Mouse (Mus musculus) right cerebral cortex, postnatal 10 days (tissue): ENCODE data around the gene Lgmn.

Source experiments
- DNase-seq, 2 experiments: peaks; one replicate each; pipeline ENCODE4 v3.0.0; 2021; ENCODE audit warnings: low spot score in 2 of 2

Gene Lgmn

GRCm38 (mm10) chr12:102439632-102440023 lies at the start of gene Lgmn:
Lgmn (minus strand) TSS chr12:102439813.
- DNase-seq, result peak; percentile 99

- DNase-seq, result no peak
Measured at GRCm38 (mm10) chr12:102484946-102485345, 45.3 kb upstream of the Lgmn start.

- no peak for DNase-seq
Measured at GRCm38 (mm10) chr12:102480481-102480880, 40.9 kb upstream of the Lgmn start.

GRCm38 (mm10) chr12:102474411-102474810 lies 34.8 kb upstream of the Lgmn start:
- DNase-seq, result no peak

GRCm38 (mm10) chr12:102468894-102469764 lies 29.5 kb upstream of the Lgmn start, which contains the start of gene Golga5:
Golga5 (plus strand) TSS chr12:102469135.
- DNase-seq, result peak; percentile 97

GRCm38 (mm10) chr12:102468136-102468535 lies 28.5 kb upstream of the Lgmn start:
- DNase-seq, result peak in 1 of 2 experiments; percentile 33

GRCm38 (mm10) chr12:102464650-102465049 lies 25.0 kb upstream of the Lgmn start:
- no peak for DNase-seq

- DNase-seq, result no peak
Measured at GRCm38 (mm10) chr12:102461177-102461576, 21.6 kb upstream of the Lgmn start.

GRCm38 (mm10) chr12:102460014-102460413 lies 20.4 kb upstream of the Lgmn start:
- no peak for DNase-seq

- DNase-seq, result no peak
Measured at GRCm38 (mm10) chr12:102456467-102457193, 17.0 kb upstream of the Lgmn start.

- DNase-seq, result no peak
Measured at GRCm38 (mm10) chr12:102453581-102453980, 14.0 kb upstream of the Lgmn start.

- no peak for DNase-seq
Measured at GRCm38 (mm10) chr12:102451126-102451851, 11.7 kb upstream of the Lgmn start.

- no peak for DNase-seq
Measured at GRCm38 (mm10) chr12:102450437-102450836, 10.8 kb upstream of the Lgmn start.

GRCm38 (mm10) chr12:102445436-102445835 lies 5.8 kb upstream of the Lgmn start:
- DNase-seq, result no peak

GRCm38 (mm10) chr12:102443676-102444075 lies 4.1 kb upstream of the Lgmn start:
- DNase-seq, result no peak

- DNase-seq, result no peak
Measured at GRCm38 (mm10) chr12:102442639-102443038, 3.0 kb upstream of the Lgmn start.

GRCm38 (mm10) chr12:102441141-102441540 lies 1.5 kb upstream of the Lgmn start:
- DNase-seq, result no peak

- no peak for DNase-seq
Measured at GRCm38 (mm10) chr12:102440551-102440950, 938 bp upstream of the Lgmn start.

- no peak for DNase-seq
Measured at GRCm38 (mm10) chr12:102438983-102439631, 506 bp downstream of the Lgmn start.

- no peak for DNase-seq
Measured at GRCm38 (mm10) chr12:102437952-102438351, 1.7 kb downstream of the Lgmn start.

GRCm38 (mm10) chr12:102436939-102437526 lies 2.6 kb downstream of the Lgmn start:
- no peak for DNase-seq
